Mouse (Mus musculus): ENCODE measurements around the gene Itpr3. TPM values are rescaled to one million over a fixed set of nuclear protein-coding genes. Genes with fewer than 3 reads are reported as not detected.

Itpr3 gene
- polyA plus RNA-seq, 1 experiment from 2014 or later, result 0.73 TPM

- Histone ChIP-seq H3K36me3 (ENCODE audit: control insufficient read depth, insufficient read depth) (no peaks in the 10 kb centered on the region), H3K9ac (replicated peaks; ENCODE audit: low read depth, low read length) (no peak overlapping the region), H3K4me2 (ENCODE audit: low read length) (no peak overlapping the region), H3K27ac (ENCODE audit: low read length) (no peak overlapping the region), H3K9me3 (ENCODE audit: control insufficient read depth, low read length) (peaks cover 2% of the 10 kb centered on the region; the same call in 1 of the 2 replicates), H3K4me3 (replicated peaks; ENCODE audit: low read length) (no peak overlapping the region), H3K27me3 (replicated peaks; ENCODE audit: control insufficient read depth, insufficient read depth, low read length) (no peaks in the 10 kb centered on the region), H3K4me1 (replicated peaks; ENCODE audit: control insufficient read depth, insufficient read depth, low read length) (no peaks in the 10 kb centered on the region)
- ATAC-seq, result no peak
- WGBS, result 32% methylated on average over 12 of the region's 12 CpGs
Measured at GRCm38 (mm10) chr17:27087426-27087825, 30.3 kb downstream of the Itpr3 start.

GRCm38 (mm10) chr17:27090068-27090467, 33.0 kb downstream of the Itpr3 start:
- no peak for ATAC-seq
- no peak overlapping the region for H3K4me2 ChIP-seq (ENCODE audit: low read length)
- WGBS, result 81% methylated on average over 9 of the region's 9 CpGs

GRCm38 (mm10) chr17:27095690-27096089, 38.6 kb downstream of the Itpr3 start:
- WGBS, result 16% methylated on average over 13 of the region's 13 CpGs
- H3K27ac ChIP-seq (ENCODE audit: low read length), result no peak overlapping the region
- no peak for ATAC-seq
- no peaks in the 10 kb centered on the region for H3K9me3 ChIP-seq (ENCODE audit: control insufficient read depth, low read length)
- no peaks in the 10 kb centered on the region for H3K36me3 ChIP-seq (ENCODE audit: control insufficient read depth, insufficient read depth)
- H3K4me2 ChIP-seq (ENCODE audit: low read length), result no peak overlapping the region
- H3K27me3 ChIP-seq (replicated peaks; ENCODE audit: control insufficient read depth, insufficient read depth, low read length), result no peaks in the 10 kb centered on the region
- H3K9ac ChIP-seq (replicated peaks; ENCODE audit: low read depth, low read length), result no peak overlapping the region
- H3K4me1 ChIP-seq (replicated peaks; ENCODE audit: control insufficient read depth, insufficient read depth, low read length), result no peaks in the 10 kb centered on the region
- no peak overlapping the region for H3K4me3 ChIP-seq (replicated peaks; ENCODE audit: low read length)

More at GRCm38 (mm10) chr17:27090068-27090467, 33.0 kb downstream of the Itpr3 start:
- Histone ChIP-seq H3K4me3 (replicated peaks; ENCODE audit: low read length) (no peak overlapping the region), H3K27me3 (replicated peaks; ENCODE audit: control insufficient read depth, insufficient read depth, low read length) (no peaks in the 10 kb centered on the region), H3K27ac (ENCODE audit: low read length) (no peak overlapping the region), H3K4me1 (replicated peaks; ENCODE audit: control insufficient read depth, insufficient read depth, low read length) (no peaks in the 10 kb centered on the region), H3K9ac (replicated peaks; ENCODE audit: low read depth, low read length) (no peak overlapping the region), H3K9me3 (ENCODE audit: control insufficient read depth, low read length) (peaks cover 2% of the 10 kb centered on the region; the same call in 1 of the 2 replicates), H3K36me3 (ENCODE audit: control insufficient read depth, insufficient read depth) (no peaks in the 10 kb centered on the region)

DNA sequence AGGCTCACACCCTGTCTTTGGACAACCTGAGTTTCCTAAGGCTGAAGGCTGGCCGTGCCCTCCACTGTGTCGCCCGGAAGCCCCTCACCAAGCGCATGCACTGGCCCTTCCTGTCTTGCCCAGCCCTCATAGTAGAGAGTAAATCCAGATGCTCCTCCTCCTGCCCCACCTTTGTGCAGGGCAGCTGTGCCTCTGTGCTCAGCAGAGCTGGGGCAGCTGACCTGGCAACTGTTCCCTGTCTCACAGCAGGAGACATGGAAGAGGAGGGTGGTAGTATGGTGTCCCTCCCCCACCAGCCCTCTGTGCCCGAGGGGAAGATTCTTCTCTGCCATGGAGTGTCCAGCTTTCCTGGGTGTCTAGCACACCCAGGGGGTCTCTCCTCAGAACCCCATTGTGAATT, 44.6 kb downstream of the Itpr3 start:
- no peak overlapping the region for H3K27ac ChIP-seq (ENCODE audit: low read length)
- peaks cover 8% of the 10 kb centered on the region; the same call in 1 of the 2 replicates for H3K4me1 ChIP-seq (replicated peaks; ENCODE audit: control insufficient read depth, insufficient read depth, low read length)
- WGBS, result 72% methylated on average over 5 of the region's 5 CpGs
- no peak overlapping the region; the same call in 1 of the 2 replicates for H3K9ac ChIP-seq (replicated peaks; ENCODE audit: low read depth, low read length)
- H3K9me3 ChIP-seq (ENCODE audit: control insufficient read depth, low read length), result no peaks in the 10 kb centered on the region
- no peaks in the 10 kb centered on the region for H3K36me3 ChIP-seq (ENCODE audit: control insufficient read depth, insufficient read depth)
- H3K4me2 ChIP-seq (ENCODE audit: low read length), result no peak overlapping the region
- H3K4me3 ChIP-seq (replicated peaks; ENCODE audit: low read length), result no peak overlapping the region
- ATAC-seq, result no peak
- no peaks in the 10 kb centered on the region for H3K27me3 ChIP-seq (replicated peaks; ENCODE audit: control insufficient read depth, insufficient read depth, low read length)

GRCm38 (mm10) chr17:27105698-27106470, 48.8 kb downstream of the Itpr3 start:
- Histone ChIP-seq H3K27ac (ENCODE audit: low read length) (no peak overlapping the region), H3K4me2 (ENCODE audit: low read length) (no peak overlapping the region), H3K4me1 (replicated peaks; ENCODE audit: control insufficient read depth, insufficient read depth, low read length) (peaks cover 8% of the 10 kb centered on the region; the same call in 1 of the 2 replicates), H3K9ac (replicated peaks; ENCODE audit: low read depth, low read length) (no peak overlapping the region), H3K36me3 (ENCODE audit: control insufficient read depth, insufficient read depth) (no peaks in the 10 kb centered on the region), H3K9me3 (ENCODE audit: control insufficient read depth, low read length) (no peaks in the 10 kb centered on the region), H3K4me3 (replicated peaks; ENCODE audit: low read length) (no peak overlapping the region), H3K27me3 (replicated peaks; ENCODE audit: control insufficient read depth, insufficient read depth, low read length) (no peaks in the 10 kb centered on the region)
- 78% methylated on average over 16 of the region's 18 CpGs for WGBS
- ATAC-seq, result no peak

DNA sequence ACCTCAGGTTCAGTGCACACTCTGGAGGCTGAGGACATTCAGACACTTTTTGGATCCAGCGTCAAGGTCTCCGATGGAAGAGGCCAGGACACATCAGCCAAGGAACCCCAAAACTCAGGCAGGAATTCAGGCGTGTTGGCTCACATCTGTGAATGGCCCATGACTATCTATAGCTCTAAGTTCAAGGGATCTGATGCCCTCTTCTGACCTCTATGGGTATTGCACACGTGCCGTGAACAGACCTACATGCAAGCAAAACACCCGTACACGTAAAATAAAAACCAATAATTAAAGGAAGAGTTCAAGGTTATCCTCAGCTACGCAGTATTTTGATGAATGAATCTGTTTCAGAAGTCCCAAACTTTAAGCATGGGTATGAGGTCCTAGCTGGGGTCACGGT, 49.6 kb downstream of the Itpr3 start:
- WGBS, result 81% methylated on average over 9 of the region's 9 CpGs
- no peak for ATAC-seq
- no peak overlapping the region for H3K4me3 ChIP-seq (replicated peaks; ENCODE audit: low read length)
- no peak overlapping the region for H3K4me2 ChIP-seq (ENCODE audit: low read length)
- peaks cover 8% of the 10 kb centered on the region; the same call in 1 of the 2 replicates for H3K4me1 ChIP-seq (replicated peaks; ENCODE audit: control insufficient read depth, insufficient read depth, low read length)
- no peaks in the 10 kb centered on the region for H3K9me3 ChIP-seq (ENCODE audit: control insufficient read depth, low read length)
- no peaks in the 10 kb centered on the region for H3K27me3 ChIP-seq (replicated peaks; ENCODE audit: control insufficient read depth, insufficient read depth, low read length)
- no peak overlapping the region for H3K27ac ChIP-seq (ENCODE audit: low read length)
- no peak overlapping the region for H3K9ac ChIP-seq (replicated peaks; ENCODE audit: low read depth, low read length)
- no peaks in the 10 kb centered on the region for H3K36me3 ChIP-seq (ENCODE audit: control insufficient read depth, insufficient read depth)

DNA sequence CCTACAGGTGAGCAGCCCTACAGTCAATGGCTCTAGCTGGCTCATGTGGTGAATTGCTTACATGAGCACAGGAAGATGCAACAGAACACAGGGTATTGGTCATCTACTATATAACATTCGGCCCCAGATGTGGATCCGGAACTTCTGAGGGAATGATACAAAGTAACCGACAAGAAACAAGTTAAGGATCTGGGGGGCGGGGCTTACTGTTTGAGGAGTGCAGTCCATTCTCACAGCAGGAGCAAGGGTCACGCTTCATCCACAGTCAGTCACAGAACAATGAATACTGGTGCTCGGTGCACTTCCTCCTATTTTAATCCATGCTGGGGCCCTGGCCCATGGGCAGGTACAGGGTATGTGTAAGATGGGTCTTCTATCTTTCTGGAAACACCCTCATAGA, 50.8 kb downstream of the Itpr3 start:
- 75% methylated on average over 6 of the region's 6 CpGs for WGBS
- H3K9ac ChIP-seq (replicated peaks; ENCODE audit: low read depth, low read length), result no peak overlapping the region
- H3K27ac ChIP-seq (ENCODE audit: low read length), result no peak overlapping the region
- no peaks in the 10 kb centered on the region for H3K36me3 ChIP-seq (ENCODE audit: control insufficient read depth, insufficient read depth)
- no peaks in the 10 kb centered on the region for H3K4me1 ChIP-seq (replicated peaks; ENCODE audit: control insufficient read depth, insufficient read depth, low read length)
- H3K4me2 ChIP-seq (ENCODE audit: low read length), result no peak overlapping the region
- H3K4me3 ChIP-seq (replicated peaks; ENCODE audit: low read length), result no peak overlapping the region
- H3K9me3 ChIP-seq (ENCODE audit: control insufficient read depth, low read length), result no peaks in the 10 kb centered on the region
- ATAC-seq, result no peak
- H3K27me3 ChIP-seq (replicated peaks; ENCODE audit: control insufficient read depth, insufficient read depth, low read length), result no peaks in the 10 kb centered on the region

DNA sequence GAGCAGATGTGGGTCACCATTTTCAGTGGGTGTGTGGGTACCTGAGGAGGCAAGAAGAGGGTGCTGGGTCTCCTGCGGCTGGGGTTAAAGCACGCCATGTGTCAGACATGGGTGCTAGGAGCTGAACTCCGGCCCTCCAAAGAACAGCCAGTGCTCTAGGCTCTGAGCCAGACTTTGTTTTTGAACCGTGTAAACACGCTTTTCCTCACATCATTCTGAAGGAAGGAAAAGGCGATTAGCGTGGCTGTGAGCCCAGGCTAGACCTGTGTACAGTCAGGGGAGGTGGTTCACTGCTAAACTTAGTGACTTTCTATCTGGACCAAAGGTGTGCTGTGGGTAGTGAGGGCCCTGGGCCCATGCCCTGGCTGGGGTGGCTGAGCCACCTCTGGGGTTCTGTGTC, 53.0 kb downstream of the Itpr3 start:
- WGBS, result 86% methylated on average over 7 of the region's 7 CpGs
- Histone ChIP-seq H3K27me3 (replicated peaks; ENCODE audit: control insufficient read depth, insufficient read depth, low read length) (no peaks in the 10 kb centered on the region), H3K4me1 (replicated peaks; ENCODE audit: control insufficient read depth, insufficient read depth, low read length) (no peaks in the 10 kb centered on the region), H3K4me2 (ENCODE audit: low read length) (no peak overlapping the region), H3K27ac (ENCODE audit: low read length) (no peak overlapping the region), H3K36me3 (ENCODE audit: control insufficient read depth, insufficient read depth) (no peaks in the 10 kb centered on the region), H3K9me3 (ENCODE audit: control insufficient read depth, low read length) (no peaks in the 10 kb centered on the region), H3K9ac (replicated peaks; ENCODE audit: low read depth, low read length) (no peak overlapping the region), H3K4me3 (replicated peaks; ENCODE audit: low read length) (no peak overlapping the region)
- ATAC-seq, result no peak

GRCm38 (mm10) chr17:27118676-27119539, 61.8 kb downstream of the Itpr3 start:
- WGBS, result 93% methylated on average over 25 of the region's 25 CpGs
- H3K36me3 ChIP-seq (ENCODE audit: control insufficient read depth, insufficient read depth), result no peaks in the 10 kb centered on the region

More at GRCm38 (mm10) chr17:27118676-27119539, 61.8 kb downstream of the Itpr3 start:
- Histone ChIP-seq H3K4me1 (replicated peaks; ENCODE audit: control insufficient read depth, insufficient read depth, low read length) (peaks cover 17% of the 10 kb centered on the region), H3K27ac (ENCODE audit: low read length) (no peak overlapping the region), H3K27me3 (replicated peaks; ENCODE audit: control insufficient read depth, insufficient read depth, low read length) (no peaks in the 10 kb centered on the region), H3K4me3 (replicated peaks; ENCODE audit: low read length) (no peak overlapping the region), H3K9ac (replicated peaks; ENCODE audit: low read depth, low read length) (no peak overlapping the region), H3K9me3 (ENCODE audit: control insufficient read depth, low read length) (no peaks in the 10 kb centered on the region), H3K4me2 (ENCODE audit: low read length) (no peak overlapping the region)
- no peak for ATAC-seq

All from forebrain, embryonic 16.5 days (tissue).